ENCODE assay signal across 14 mouse cellular contexts in the genomic region with DNA sequence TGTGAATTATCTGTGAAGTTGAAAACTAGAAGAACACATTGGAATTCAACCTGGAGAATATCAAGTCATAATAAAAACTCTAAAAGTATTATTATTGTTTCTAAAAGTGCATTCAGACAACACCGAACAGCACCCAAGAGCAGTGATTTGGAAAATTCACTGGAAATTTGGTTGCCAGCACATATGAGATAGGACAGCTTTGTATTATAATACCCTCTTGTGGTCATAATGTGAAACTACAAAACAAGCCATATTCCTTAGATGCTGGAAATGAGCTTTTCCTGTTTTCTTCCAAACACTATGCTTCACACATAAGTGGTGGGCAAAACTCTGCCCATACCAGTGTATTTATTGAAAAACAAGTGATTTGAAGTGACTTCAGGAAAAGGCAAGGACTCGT. TPM values are rescaled to one million over a fixed set of nuclear protein-coding genes. Genes with fewer than 3 reads are reported as not detected.
DNase-seq lines count a peak whose midpoint lies in the region; ATAC-seq and TF ChIP-seq lines count a peak whose summit lies in the region.
"Had no signal": no experiment of that assay in that cellular context is flagged by ENCODE, and none has a peak within 500 bp of the region (broad histone marks: within the 10 kb centered on the region; RNA-seq: fewer than 3 reads in every experiment).

No protein-coding gene starts in this region.

- no peak overlapping the region for H3K9ac ChIP-seq in hindbrain, embryonic 14.5 days
- no peak overlapping the region for H3K9ac ChIP-seq in lung, postnatal 0 days (replicated peaks; ENCODE audit: low read depth)
- no peak overlapping the region for H3K9ac ChIP-seq in forebrain, embryonic 12.5 days

- no peak overlapping the region for H3K27ac ChIP-seq in hindbrain, embryonic 14.5 days
- H3K27ac ChIP-seq in hindbrain, embryonic 10.5 days: no peak overlapping the region
- H3K27ac ChIP-seq in lung, postnatal 0 days (ENCODE audit: low read length): no peak overlapping the region
- no peak overlapping the region for H3K27ac ChIP-seq in forebrain, embryonic 12.5 days

- no peak for ATAC-seq in hindbrain, embryonic 14.5 days (ENCODE audit: low FRiP score)
- ATAC-seq in lung, postnatal 0 days: no peak
- ATAC-seq in forebrain, embryonic 12.5 days (ENCODE audit: low FRiP score): 0 out of 2 replicates have a peak, but pooled peaks have one; percentile 44
- ATAC-seq in erythroblast, adult 5-6 weeks (replicated peaks; ENCODE audit: low FRiP score, poor library complexity, severe bottlenecking): no peak

- no peaks in the 10 kb centered on the region for H3K4me1 ChIP-seq in hindbrain, embryonic 14.5 days (replicated peaks; ENCODE audit: control insufficient read depth, insufficient read depth, low read length)
- H3K4me1 ChIP-seq in hindbrain, embryonic 10.5 days (replicated peaks): no peaks in the 10 kb centered on the region
- H3K4me1 ChIP-seq in lung, postnatal 0 days (ENCODE audit: insufficient read depth, low read depth, low read length): no peaks in the 10 kb centered on the region
- no peaks in the 10 kb centered on the region for H3K4me1 ChIP-seq in forebrain, embryonic 12.5 days

- intact Hi-C loops in left cerebral cortex, postnatal 4 days (cut with DNase I): loop anchor here (5.0 kb wide), 1 partner anchor 411 kb away; no protein-coding TSS in a partner anchor

- 51% methylated on average over 2 of the region's 2 CpGs for WGBS in hindbrain, embryonic 14.5 days
- WGBS in hindbrain, embryonic 10.5 days: 50% methylated on average over 2 of the region's 2 CpGs
- 39% methylated on average over 2 of the region's 2 CpGs for WGBS in lung, postnatal 0 days
- WGBS in forebrain, embryonic 12.5 days: 51% methylated on average over 2 of the region's 2 CpGs

- no peaks in the 10 kb centered on the region for H3K27me3 ChIP-seq in hindbrain, embryonic 14.5 days (ENCODE audit: control insufficient read depth, insufficient read depth, low read length)
- H3K27me3 ChIP-seq in hindbrain, embryonic 10.5 days (ENCODE audit: insufficient read depth, poor library complexity, severe bottlenecking): no peaks in the 10 kb centered on the region
- H3K27me3 ChIP-seq in lung, postnatal 0 days (replicated peaks; ENCODE audit: insufficient read depth, low read length): no peaks in the 10 kb centered on the region
- H3K27me3 ChIP-seq in forebrain, embryonic 12.5 days: no peaks in the 10 kb centered on the region

- no peak for TF ChIP-seq EP300 in lung, postnatal 0 days (IDR thresholded peaks at IDR 0.05)

- peak; percentile 72 for DNase-seq in hindbrain, embryonic 14.5 days (ENCODE audit: low spot score)
- DNase-seq in hindbrain, embryonic 10.5 days (ENCODE audit: low spot score): no peak
- DNase-seq in lung, postnatal 0 days (ENCODE audit: low spot score): peak; percentile 68
- DNase-seq in lung, postnatal 36 days: no peak
- peak; percentile 74 for DNase-seq in retina, embryonic 14.5 days (ENCODE audit: low spot score)
- no peak for DNase-seq in left cerebral cortex, postnatal 4 days
- DNase-seq: right cerebral cortex, adult 18-20 months; thymus, postnatal 25 days had no signal

- H3K4me3 ChIP-seq in hindbrain, embryonic 14.5 days (replicated peaks; ENCODE audit: low read length): no peak overlapping the region
- H3K4me3 ChIP-seq in hindbrain, embryonic 10.5 days: no peak overlapping the region
- H3K4me3 ChIP-seq in lung, postnatal 0 days (ENCODE audit: low read depth, low read length): no peak overlapping the region
- no peak overlapping the region for H3K4me3 ChIP-seq in forebrain, embryonic 12.5 days (replicated peaks)

- peak; percentile 68 for TF ChIP-seq CTCF in lung, postnatal 0 days (IDR thresholded peaks at IDR 0.05)

- no peaks in the 10 kb centered on the region for H3K36me3 ChIP-seq in hindbrain, embryonic 14.5 days (replicated peaks; ENCODE audit: control insufficient read depth, insufficient read depth)
- H3K36me3 ChIP-seq in hindbrain, embryonic 10.5 days: no peaks in the 10 kb centered on the region
- H3K36me3 ChIP-seq in lung, postnatal 0 days (ENCODE audit: insufficient read depth, low read length): no peaks in the 10 kb centered on the region
- H3K36me3 ChIP-seq in forebrain, embryonic 12.5 days (replicated peaks): no peaks in the 10 kb centered on the region
- H3K36me3 ChIP-seq: G1E had no signal

- no peak overlapping the region for H3K4me2 ChIP-seq in hindbrain, embryonic 14.5 days (replicated peaks)
- no peak overlapping the region for H3K4me2 ChIP-seq in lung, postnatal 0 days (replicated peaks; ENCODE audit: low read depth, low read length)
- no peak overlapping the region for H3K4me2 ChIP-seq in forebrain, embryonic 12.5 days

- no peaks in the 10 kb centered on the region for H3K9me3 ChIP-seq in hindbrain, embryonic 14.5 days (ENCODE audit: control insufficient read depth, low read length)
- no peaks in the 10 kb centered on the region for H3K9me3 ChIP-seq in hindbrain, embryonic 10.5 days
- H3K9me3 ChIP-seq in lung, postnatal 0 days (ENCODE audit: low read length): no peaks in the 10 kb centered on the region
- no peaks in the 10 kb centered on the region for H3K9me3 ChIP-seq in forebrain, embryonic 12.5 days

RNA-seq across cellular contexts. Expression of gene Cyp2j5, which starts 19.5 kb away (rescaled TPM):
- not detected in 2 replicates for polyA plus RNA-seq in hindbrain, embryonic 14.5 days (2014; fragmentation: Nextera tagmentation; extraction: Ambion mirVana)
- polyA plus RNA-seq in hindbrain, embryonic 10.5 days (2016; fragmentation: Nextera tagmentation; extraction: Ambion mirVana): not detected in 2 replicates
- polyA plus RNA-seq in lung, postnatal 0 days (2015; fragmentation: Nextera tagmentation; extraction: Ambion mirVana): not detected in 2 replicates
- polyA plus RNA-seq in forebrain, embryonic 12.5 days (2016; fragmentation: Nextera tagmentation; extraction: Ambion mirVana): not detected in 2 replicates
- total RNA-seq in erythroblast, adult 5-6 weeks (2015; ENCODE audit: low replicate concordance): not detected in 2 replicates
- total RNA-seq in erythroblast, adult 5-6 weeks (2017; ENCODE audit: low replicate concordance): not detected in 2 replicates
- total RNA-seq in left cerebral cortex, postnatal 4 days (2021): not detected
- total RNA-seq: G1E; heart, postnatal 10 days; left cerebral cortex, adult 8-10 months had no signal
- polyA plus RNA-seq: frontal cortex, adult 2 months; G1E had no signal

Comparison
In these comparisons a context has a peak if more than half of its experiments do, and no peak if none do; other contexts are left out.
1. DNase-seq: peak in hindbrain, embryonic 14.5 days (single experiment), lung, postnatal 0 days (single experiment) and retina, embryonic 14.5 days (single experiment); none in hindbrain, embryonic 10.5 days (single experiment), lung, postnatal 36 days (single experiment) and left cerebral cortex, postnatal 4 days (single experiment).